Mouse (Mus musculus) E14TG2a.4 (cell line): ENCODE results near the gene Saxo1.

Experiments used
- CTCF ChIP-seq: conservative IDR thresholded peaks from 2 replicates; pipeline ENCODE4 v1.5.1; 2014; ENCODE audit warnings: low read length
- NANOG ChIP-seq: IDR thresholded peaks from 2 replicates; pipeline ENCODE4 v1.6.1; 2014; ENCODE audit warnings: borderline replicate concordance, low read length, mixed read lengths
- POU5F1 ChIP-seq: IDR thresholded peaks from 2 replicates; pipeline ENCODE4 v1.6.1; 2014; ENCODE audit warnings: low read length, borderline replicate concordance

DNA sequence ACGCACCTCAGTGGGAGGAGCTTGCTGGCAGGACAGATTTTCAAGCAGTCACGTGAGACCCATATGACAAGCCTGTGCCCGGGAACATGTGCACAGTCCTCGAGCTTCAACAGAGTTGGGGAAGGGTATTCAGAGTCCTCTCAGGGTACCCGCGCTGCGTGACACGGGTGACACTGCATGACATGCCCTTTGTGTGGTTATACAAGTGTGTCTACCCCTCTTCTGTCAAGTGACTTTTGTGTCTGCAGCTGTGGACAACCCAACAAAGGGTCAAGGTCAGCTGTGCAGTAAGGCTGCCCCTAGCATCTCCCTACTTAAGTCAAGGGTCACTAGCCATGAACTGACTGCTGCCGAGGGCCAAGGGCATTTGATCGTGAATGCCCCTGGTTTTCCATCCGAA is 131.6 kb downstream of the Saxo1 start:
- no peak for TF ChIP-seq CTCF
- no peak for TF ChIP-seq NANOG
- no peak for TF ChIP-seq POU5F1
